Mouse (Mus musculus) lung, postnatal 0 days (tissue): Measurements from ENCODE around the gene Amn. TPM values are rescaled to one million over a fixed set of nuclear protein-coding genes. Genes with fewer than 3 reads are reported as not detected.

Source experiments
- ATAC-seq: fragments of 200-750 bp; cut with Nextera tagmentation; 2 replicates; pipeline ENCODE4 v1.8.0; 2017; ENCODE audit warnings: moderate library complexity
- DNase-seq: peaks from one replicate; pipeline ENCODE4 v3.0.0-alpha.2; 2016; ENCODE audit warnings: low spot score
- H3K27ac ChIP-seq: fragments of 300-500 bp; sonication (generic); 2 replicates; pipeline ENCODE4 v1.5.1; 2014; ENCODE audit warnings: antibody characterized with exemption, mild to moderate bottlenecking, low read length, mixed read lengths
- H3K27me3 ChIP-seq: fragments of 300-500 bp; sonication (generic); replicated peaks from 2 replicates; pipeline ENCODE4 v1.6.1; 2014; ENCODE audit warnings: low read length, mixed read lengths; ENCODE audit not compliant: insufficient read depth
- H3K36me3 ChIP-seq: fragments of 300-500 bp; sonication (generic); 2 replicates; pipeline ENCODE4 v1.6.1; 2014; ENCODE audit warnings: low read length, mixed read lengths; ENCODE audit not compliant: insufficient read depth
- H3K4me1 ChIP-seq: fragments of 300-500 bp; sonication (generic); 2 replicates; pipeline ENCODE4 v1.6.1; 2014; ENCODE audit warnings: antibody characterized with exemption, low read depth, low read length, mixed read lengths; ENCODE audit not compliant: insufficient read depth
- H3K4me2 ChIP-seq: fragments of 300-500 bp; sonication (generic); replicated peaks from 2 replicates; pipeline ENCODE4 v1.6.1; 2014; ENCODE audit warnings: low read depth, mild to moderate bottlenecking, low read length, moderate library complexity, mixed read lengths
- H3K4me3 ChIP-seq: fragments of 300-500 bp; sonication (generic); 2 replicates; pipeline ENCODE4 v1.5.1; 2014; ENCODE audit warnings: low read depth, low read length
- H3K9ac ChIP-seq: fragments of 300-500 bp; sonication (generic); replicated peaks from 2 replicates; pipeline ENCODE4 v1.6.1; 2014; ENCODE audit warnings: low read depth, mild to moderate bottlenecking
- H3K9me3 ChIP-seq: fragments of 300-500 bp; sonication (generic); 2 replicates; pipeline ENCODE4 v1.6.1; 2016; ENCODE audit warnings: low read length, mixed read lengths
- CTCF ChIP-seq: IDR thresholded peaks from 2 replicates; pipeline ENCODE4 v1.5.1; 2016; ENCODE audit warnings: antibody characterized with exemption, mild to moderate bottlenecking
- EP300 ChIP-seq: IDR thresholded peaks from 2 replicates; pipeline ENCODE4 v1.6.1; 2016; ENCODE audit warnings: antibody characterized with exemption, mild to moderate bottlenecking, control low read depth
- WGBS: fragments of 180-500 bp; shearing (Covaris S2); extraction: QIAGEN DNeasy Blood & Tissue Kit; methylation state at CpG from one replicate; pipeline ENCODE4 v1.1.7; 2014; 5-methylcytosine and 5-hydroxymethylcytosine counted together
- polyA plus RNA-seq: library from polyadenylated mRNA; unstranded; fragments of >200 nt; fragmentation: Nextera tagmentation; extraction: Ambion mirVana; gene quantifications from 2 replicates; pipeline ENCODE4 v1.2.1, GENCODE M21; 2015

Amn gene
- polyA plus RNA-seq, 1 experiment from 2014 or later: 0.31 TPM

DNA sequence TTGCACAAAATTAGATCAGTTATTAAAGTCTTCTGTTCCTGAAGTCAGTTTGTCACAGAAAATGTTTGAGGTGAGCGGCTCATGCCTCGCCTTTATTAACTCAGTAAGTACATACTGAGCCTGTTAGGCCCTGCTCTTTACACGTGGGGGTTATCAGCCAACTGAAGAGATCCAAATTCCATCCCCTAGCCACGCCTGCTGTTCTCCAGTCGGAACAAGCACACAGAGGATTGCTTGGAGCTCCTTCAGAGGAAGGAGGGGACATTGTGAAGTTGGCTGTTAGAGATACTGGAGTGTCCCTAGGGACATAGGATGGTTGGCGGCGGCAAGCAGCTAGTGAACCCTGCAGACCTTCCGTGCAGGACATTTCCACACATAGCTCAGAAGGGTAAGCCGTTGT is 36.5 kb upstream of the Amn start:
- Histone ChIP-seq H3K4me1 (no peaks in the 10 kb centered on the region), H3K9me3 (no peaks in the 10 kb centered on the region), H3K9ac (no peak overlapping the region), H3K4me3 (no peak overlapping the region), H3K27me3 (no peaks in the 10 kb centered on the region), H3K27ac (peak overlapping the region; percentile 78), H3K4me2 (no peak overlapping the region), H3K36me3 (no peaks in the 10 kb centered on the region)
- WGBS: 45% methylated on average over 9 of the region's 9 CpGs
- ATAC-seq: peak; percentile 96
- DNase-seq: peak; percentile 76
- TF ChIP-seq CTCF (no peak), EP300 (peak; percentile 72)

DNA sequence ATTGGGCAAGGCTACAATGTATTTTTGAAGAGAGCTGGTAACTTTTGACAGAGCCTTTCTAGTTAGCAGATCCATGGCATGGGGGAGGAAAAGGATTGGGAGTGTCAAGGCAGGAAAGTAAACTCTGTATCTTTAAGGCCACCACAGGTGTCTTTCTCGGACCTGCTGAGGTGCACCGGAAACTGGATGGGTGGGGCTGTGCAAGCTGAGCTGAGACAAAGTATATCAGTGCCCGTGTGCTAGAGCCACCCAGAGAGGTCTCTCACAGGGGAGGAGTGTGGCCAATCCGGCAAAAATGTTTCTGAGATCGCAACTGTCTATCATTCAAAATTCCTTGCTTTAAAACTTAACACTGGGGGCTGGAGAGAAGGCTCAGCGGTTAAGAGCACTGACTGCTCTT is 35.3 kb upstream of the Amn start:
- H3K36me3 ChIP-seq: no peaks in the 10 kb centered on the region
- ATAC-seq (no peak), DNase-seq (no peak)
- H3K9me3 ChIP-seq: no peaks in the 10 kb centered on the region
- H3K27me3 ChIP-seq: no peaks in the 10 kb centered on the region
- H3K4me3 ChIP-seq: no peak overlapping the region
- no peak overlapping the region for H3K4me2 ChIP-seq
- H3K27ac ChIP-seq: peak overlapping the region; percentile 77
- no peaks in the 10 kb centered on the region for H3K4me1 ChIP-seq
- no peak for TF ChIP-seq CTCF
- no peak for TF ChIP-seq EP300
- 76% methylated on average over 6 of the region's 6 CpGs for WGBS
- H3K9ac ChIP-seq: no peak overlapping the region

DNA sequence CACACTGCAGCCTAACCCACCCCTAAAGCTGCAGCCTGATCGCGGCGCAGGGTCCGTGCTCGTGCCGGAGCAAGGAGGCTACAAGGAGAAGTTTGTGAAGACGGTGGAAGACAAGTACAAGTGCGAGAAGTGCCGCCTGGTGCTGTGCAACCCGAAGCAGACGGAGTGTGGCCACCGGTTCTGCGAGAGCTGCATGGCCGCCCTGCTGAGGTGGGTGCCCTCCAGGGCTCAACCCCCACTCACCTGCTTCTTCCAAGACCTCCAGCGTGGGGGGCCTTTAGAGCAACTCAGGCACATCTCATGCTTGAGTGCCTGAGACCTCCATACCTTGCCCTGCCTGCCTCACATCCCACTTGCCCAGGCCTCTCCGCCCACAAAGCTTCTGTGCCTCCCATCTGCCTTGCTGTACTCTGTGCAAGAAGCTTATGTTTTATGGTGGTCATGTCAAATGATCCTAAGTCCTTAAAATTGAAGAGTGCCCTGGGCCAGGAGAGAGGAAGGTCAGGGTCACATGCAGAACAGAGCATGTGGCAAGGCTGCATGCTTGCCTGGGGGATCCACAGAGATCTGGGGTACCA is 33.2 kb upstream of the Amn start:
- no peak for ATAC-seq
- H3K27ac ChIP-seq: no peak overlapping the region
- H3K4me2 ChIP-seq: no peak overlapping the region
- no peaks in the 10 kb centered on the region for H3K9me3 ChIP-seq
- 94% methylated on average over 16 of the region's 16 CpGs for WGBS
- H3K27me3 ChIP-seq: no peaks in the 10 kb centered on the region
- no peaks in the 10 kb centered on the region for H3K4me1 ChIP-seq
- no peak for DNase-seq
- H3K9ac ChIP-seq: no peak overlapping the region
- no peaks in the 10 kb centered on the region for H3K36me3 ChIP-seq
- no peak overlapping the region for H3K4me3 ChIP-seq
- TF ChIP-seq CTCF: no peak
- no peak for TF ChIP-seq EP300

DNA sequence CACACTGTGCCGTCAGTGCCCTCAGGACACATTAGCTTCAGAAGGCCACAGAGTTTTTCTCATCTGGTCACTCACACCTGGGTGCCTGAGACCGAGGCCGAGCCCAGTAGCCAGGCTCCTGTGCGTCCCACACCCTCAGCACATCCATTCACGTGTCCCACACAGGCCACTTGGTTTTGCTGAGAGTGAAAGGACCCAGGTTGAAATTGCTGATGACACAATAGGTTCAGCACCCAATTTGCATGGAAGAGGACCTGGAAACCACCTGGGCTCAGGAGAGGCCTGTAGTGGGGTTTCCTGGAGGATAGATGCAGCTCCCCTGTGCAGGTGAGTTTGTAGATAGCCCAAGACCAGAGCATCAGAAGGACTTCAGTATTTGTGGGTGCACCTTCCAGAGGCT is 32.5 kb upstream of the Amn start:
- no peaks in the 10 kb centered on the region for H3K27me3 ChIP-seq
- H3K4me1 ChIP-seq: no peaks in the 10 kb centered on the region
- DNase-seq (peak; percentile 53), ATAC-seq (no peak)
- H3K4me3 ChIP-seq: no peak overlapping the region
- no peak overlapping the region for H3K4me2 ChIP-seq
- no peak overlapping the region for H3K27ac ChIP-seq
- WGBS: 57% methylated on average over 5 of the region's 5 CpGs
- H3K36me3 ChIP-seq: no peaks in the 10 kb centered on the region; the same call in 1 of the 2 replicates
- H3K9me3 ChIP-seq: no peaks in the 10 kb centered on the region
- no peak for TF ChIP-seq EP300
- no peak for TF ChIP-seq CTCF
- no peak overlapping the region for H3K9ac ChIP-seq

DNA sequence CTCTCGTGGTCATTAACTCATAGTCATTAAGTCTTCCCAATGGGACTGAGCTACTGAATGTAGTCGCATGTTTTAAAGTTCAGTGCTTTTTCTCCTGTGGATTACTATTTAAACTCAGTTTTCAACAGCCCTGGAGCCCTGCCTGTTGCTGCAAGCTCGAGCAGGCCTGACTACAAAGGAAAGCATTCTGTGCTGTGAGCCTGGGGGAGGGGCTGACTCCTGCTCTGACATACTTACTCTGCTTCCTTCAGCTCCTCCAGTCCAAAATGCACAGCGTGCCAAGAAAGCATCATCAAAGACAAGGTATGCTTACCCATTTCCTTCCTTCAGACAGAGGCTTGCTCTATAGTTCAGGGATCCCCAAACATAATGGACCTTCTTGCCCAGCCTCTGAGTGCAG is 32.1 kb upstream of the Amn start:
- no peak overlapping the region for H3K9ac ChIP-seq
- no peak overlapping the region for H3K4me2 ChIP-seq
- peak; percentile 43 for DNase-seq
- WGBS: 39% methylated on average over 4 of the region's 4 CpGs
- no peak for TF ChIP-seq EP300
- TF ChIP-seq CTCF: no peak
- no peaks in the 10 kb centered on the region for H3K27me3 ChIP-seq
- H3K27ac ChIP-seq: no peak overlapping the region
- H3K4me1 ChIP-seq: no peaks in the 10 kb centered on the region
- no peaks in the 10 kb centered on the region; the same call in 1 of the 2 replicates for H3K36me3 ChIP-seq
- no peaks in the 10 kb centered on the region for H3K9me3 ChIP-seq
- H3K4me3 ChIP-seq: no peak overlapping the region
- no peak for ATAC-seq

DNA sequence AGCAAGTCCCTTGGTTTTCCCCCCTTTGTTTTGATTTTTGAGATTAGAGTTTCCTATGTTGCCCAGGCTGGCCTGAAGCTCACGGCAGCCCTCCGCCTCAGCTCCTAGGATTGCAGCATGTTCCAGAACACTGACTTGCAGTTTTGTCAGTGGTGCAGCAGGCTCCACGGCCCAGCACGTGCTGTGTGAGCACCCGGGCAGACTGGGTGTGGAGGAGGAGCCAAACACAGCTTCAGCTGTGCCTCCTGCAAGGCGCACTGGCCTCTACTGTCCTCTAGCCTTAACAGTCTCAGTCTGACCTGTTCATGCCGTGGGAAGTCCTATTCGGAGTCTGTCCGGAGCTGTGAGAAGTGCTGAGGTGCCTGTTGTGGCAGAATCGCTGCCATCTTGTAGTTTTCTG is 31.0 kb upstream of the Amn start:
- H3K4me1 ChIP-seq: no peaks in the 10 kb centered on the region
- TF ChIP-seq CTCF (no peak), EP300 (no peak)
- H3K36me3 ChIP-seq: no peaks in the 10 kb centered on the region; the same call in 1 of the 2 replicates
- 78% methylated on average over 10 of the region's 10 CpGs for WGBS
- no peak overlapping the region for H3K4me2 ChIP-seq
- no peak overlapping the region for H3K9ac ChIP-seq
- H3K9me3 ChIP-seq: no peaks in the 10 kb centered on the region
- no peak overlapping the region for H3K27ac ChIP-seq
- ATAC-seq: no peak
- no peak overlapping the region for H3K4me3 ChIP-seq
- H3K27me3 ChIP-seq: no peaks in the 10 kb centered on the region
- DNase-seq: no peak

DNA sequence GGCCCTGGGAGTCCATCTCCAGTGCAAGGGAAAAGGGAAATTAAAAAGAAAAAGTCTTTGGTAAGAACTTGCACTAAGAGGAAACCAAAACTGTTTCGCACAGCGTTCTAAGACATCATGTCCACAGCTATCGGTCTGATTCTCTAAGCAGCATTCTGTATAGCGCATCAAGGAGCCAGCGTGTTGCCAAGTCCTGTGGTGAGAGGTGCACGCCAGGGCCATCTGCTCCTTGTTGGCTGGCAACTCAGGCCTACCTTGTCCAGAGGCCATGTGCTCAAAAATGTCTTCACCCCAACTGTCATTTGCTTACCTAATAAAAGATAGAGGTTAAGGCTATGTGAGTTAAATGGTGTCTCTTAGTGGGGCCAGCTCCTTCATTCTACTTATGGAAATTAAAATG is 29.0 kb upstream of the Amn start:
- Histone ChIP-seq H3K36me3 (no peaks in the 10 kb centered on the region; the same call in 1 of the 2 replicates), H3K27ac (no peak overlapping the region), H3K4me2 (no peak overlapping the region), H3K4me3 (no peak overlapping the region), H3K9ac (no peak overlapping the region), H3K27me3 (no peaks in the 10 kb centered on the region), H3K9me3 (no peaks in the 10 kb centered on the region), H3K4me1 (no peaks in the 10 kb centered on the region)
- TF ChIP-seq CTCF (no peak), EP300 (no peak)
- 89% methylated on average over 6 of the region's 6 CpGs for WGBS
- no peak for DNase-seq
- ATAC-seq: no peak
